Mouse (Mus musculus): ENCODE data around the gene Myo16. TPM values are rescaled to one million over a fixed set of nuclear protein-coding genes. Genes with fewer than 3 reads are reported as not detected.

Gene Myo16
- polyA plus RNA-seq, 1 experiment = 0.66 TPM

DNA sequence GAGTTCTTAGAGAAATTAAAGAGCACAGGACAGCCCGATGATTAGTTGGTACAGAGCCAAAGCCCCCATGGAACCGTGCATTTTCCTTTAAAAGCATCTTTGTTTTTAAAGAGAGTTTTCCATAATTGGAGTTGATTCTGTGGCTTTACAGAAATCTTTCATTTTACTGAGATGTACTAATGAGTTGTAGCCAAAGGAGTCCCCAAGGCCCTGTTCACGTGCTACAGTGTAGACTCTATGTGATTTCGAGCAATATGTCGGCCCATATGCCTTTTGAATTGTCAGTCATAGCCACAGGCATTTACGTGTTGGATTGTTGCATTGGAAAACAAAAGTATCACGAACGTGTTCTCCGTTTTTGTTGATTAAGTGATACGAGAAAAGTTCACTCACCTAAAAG lies 325.3 kb downstream of the Myo16 start:
- TF ChIP-seq POLR2A (IDR thresholded peaks at IDR 0.05; ENCODE audit: control insufficient read depth, extremely low read depth, insufficient read depth, low read length, poor library complexity) = no peak
- no peak for TF ChIP-seq CTCF (IDR thresholded peaks at IDR 0.05; ENCODE audit: borderline replicate concordance, control insufficient read depth, extremely low read depth, insufficient read depth, low read length, poor library complexity)
- H3K4me1 ChIP-seq (replicated peaks; ENCODE audit: control insufficient read depth, insufficient read depth, low read length) = no peaks in the 10 kb centered on the region
- no peak overlapping the region for H3K4me3 ChIP-seq (ENCODE audit: control insufficient read depth, insufficient read depth, low read length)
- DNase-seq = no peak
- H3K27ac ChIP-seq (ENCODE audit: control insufficient read depth, insufficient read depth, low read length) = no peak overlapping the region
- H3K27me3 ChIP-seq (ENCODE audit: control insufficient read depth, insufficient read depth, low read length) = no peaks in the 10 kb centered on the region
- no peaks in the 10 kb centered on the region for H3K36me3 ChIP-seq (ENCODE audit: control insufficient read depth, insufficient read depth, low read length)
- WGBS = 94% methylated on average over 10 of the region's 10 CpGs

DNA sequence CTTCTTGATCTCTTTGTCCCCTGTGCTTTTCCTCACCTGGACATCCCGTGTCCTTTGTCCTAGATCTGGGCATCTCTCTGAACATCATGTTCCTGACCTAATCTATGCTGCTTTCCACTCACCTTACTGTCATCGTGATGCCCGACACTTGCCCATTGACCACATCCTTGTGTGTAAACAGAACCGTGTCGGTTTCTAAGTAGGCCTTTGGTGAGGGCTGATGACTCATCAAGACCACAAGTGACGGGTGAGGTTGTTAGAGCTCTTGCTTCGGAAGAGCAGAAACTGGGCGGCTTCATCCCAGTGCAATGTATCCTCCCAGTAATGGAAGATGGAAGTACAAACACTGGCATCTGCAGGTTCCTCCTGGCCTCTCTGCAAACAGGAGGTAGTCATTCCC lies 327.1 kb downstream of the Myo16 start:
- H3K27me3 ChIP-seq (ENCODE audit: control insufficient read depth, insufficient read depth, low read length) = no peaks in the 10 kb centered on the region
- H3K36me3 ChIP-seq (ENCODE audit: control insufficient read depth, insufficient read depth, low read length) = no peaks in the 10 kb centered on the region
- no peak for DNase-seq
- H3K4me1 ChIP-seq (replicated peaks; ENCODE audit: control insufficient read depth, insufficient read depth, low read length) = no peaks in the 10 kb centered on the region
- H3K27ac ChIP-seq (ENCODE audit: control insufficient read depth, insufficient read depth, low read length) = no peak overlapping the region
- H3K4me3 ChIP-seq (ENCODE audit: control insufficient read depth, insufficient read depth, low read length) = no peak overlapping the region
- no peak for TF ChIP-seq POLR2A (IDR thresholded peaks at IDR 0.05; ENCODE audit: control insufficient read depth, extremely low read depth, insufficient read depth, low read length, poor library complexity)
- TF ChIP-seq CTCF (IDR thresholded peaks at IDR 0.05; ENCODE audit: borderline replicate concordance, control insufficient read depth, extremely low read depth, insufficient read depth, low read length, poor library complexity) = no peak
- WGBS = 21% methylated on average over 8 of the region's 8 CpGs

DNA sequence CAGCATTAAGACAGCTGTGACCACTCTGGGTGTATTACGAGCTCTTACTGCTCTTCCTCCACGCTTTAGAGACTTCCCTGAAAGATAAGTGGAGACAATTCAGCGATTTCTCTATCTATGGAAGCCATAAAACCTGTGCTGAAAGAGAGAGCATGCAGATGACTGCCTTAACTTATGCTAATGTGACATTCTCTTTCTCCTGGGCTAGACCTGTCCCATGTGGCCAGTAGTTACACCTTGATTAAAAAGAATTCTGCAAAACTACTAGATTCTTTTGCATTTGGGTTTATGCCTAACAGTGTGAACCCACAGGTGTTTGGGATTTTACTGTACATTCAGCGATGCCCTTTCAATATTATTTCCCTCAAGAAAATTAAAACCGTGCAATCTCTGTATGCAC lies 328.4 kb downstream of the Myo16 start:
- DNase-seq = no peak
- Histone ChIP-seq H3K27me3 (ENCODE audit: control insufficient read depth, insufficient read depth, low read length) (no peaks in the 10 kb centered on the region), H3K4me3 (ENCODE audit: control insufficient read depth, insufficient read depth, low read length) (no peak overlapping the region), H3K27ac (ENCODE audit: control insufficient read depth, insufficient read depth, low read length) (no peak overlapping the region), H3K36me3 (ENCODE audit: control insufficient read depth, insufficient read depth, low read length) (no peaks in the 10 kb centered on the region), H3K4me1 (replicated peaks; ENCODE audit: control insufficient read depth, insufficient read depth, low read length) (no peaks in the 10 kb centered on the region)
- WGBS = 91% methylated on average over 5 of the region's 5 CpGs
- no peak for TF ChIP-seq POLR2A (IDR thresholded peaks at IDR 0.05; ENCODE audit: control insufficient read depth, extremely low read depth, insufficient read depth, low read length, poor library complexity)
- TF ChIP-seq CTCF (IDR thresholded peaks at IDR 0.05; ENCODE audit: borderline replicate concordance, control insufficient read depth, extremely low read depth, insufficient read depth, low read length, poor library complexity) = no peak

DNA sequence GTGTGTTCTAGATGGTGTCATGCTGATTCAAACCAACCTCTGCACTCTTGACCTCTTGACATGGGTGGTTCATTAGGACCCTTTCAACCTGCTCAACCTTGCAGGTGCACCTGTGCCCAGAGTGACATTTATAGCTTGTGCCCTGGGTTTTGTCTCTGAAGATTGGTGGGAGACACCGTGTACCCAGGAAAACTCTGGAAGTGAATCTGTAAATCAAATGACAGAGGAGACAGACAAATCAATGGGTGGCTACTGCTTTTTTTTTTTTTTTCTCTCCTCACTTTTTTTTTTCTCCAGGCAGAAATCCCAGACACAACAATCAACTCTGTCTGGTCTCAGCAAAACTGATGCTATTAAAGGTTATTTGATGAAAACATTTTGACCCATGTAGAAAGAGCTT lies 329.2 kb downstream of the Myo16 start:
- DNase-seq = no peak
- H3K36me3 ChIP-seq (ENCODE audit: control insufficient read depth, insufficient read depth, low read length) = no peaks in the 10 kb centered on the region
- no peak for TF ChIP-seq POLR2A (IDR thresholded peaks at IDR 0.05; ENCODE audit: control insufficient read depth, extremely low read depth, insufficient read depth, low read length, poor library complexity)
- no peak for TF ChIP-seq CTCF (IDR thresholded peaks at IDR 0.05; ENCODE audit: borderline replicate concordance, control insufficient read depth, extremely low read depth, insufficient read depth, low read length, poor library complexity)
- H3K4me3 ChIP-seq (ENCODE audit: control insufficient read depth, insufficient read depth, low read length) = no peak overlapping the region
- no peaks in the 10 kb centered on the region for H3K4me1 ChIP-seq (replicated peaks; ENCODE audit: control insufficient read depth, insufficient read depth, low read length)
- H3K27me3 ChIP-seq (ENCODE audit: control insufficient read depth, insufficient read depth, low read length) = no peaks in the 10 kb centered on the region
- H3K27ac ChIP-seq (ENCODE audit: control insufficient read depth, insufficient read depth, low read length) = no peak overlapping the region
- 75% methylated on average over 1 of the region's 1 CpGs for WGBS

DNA sequence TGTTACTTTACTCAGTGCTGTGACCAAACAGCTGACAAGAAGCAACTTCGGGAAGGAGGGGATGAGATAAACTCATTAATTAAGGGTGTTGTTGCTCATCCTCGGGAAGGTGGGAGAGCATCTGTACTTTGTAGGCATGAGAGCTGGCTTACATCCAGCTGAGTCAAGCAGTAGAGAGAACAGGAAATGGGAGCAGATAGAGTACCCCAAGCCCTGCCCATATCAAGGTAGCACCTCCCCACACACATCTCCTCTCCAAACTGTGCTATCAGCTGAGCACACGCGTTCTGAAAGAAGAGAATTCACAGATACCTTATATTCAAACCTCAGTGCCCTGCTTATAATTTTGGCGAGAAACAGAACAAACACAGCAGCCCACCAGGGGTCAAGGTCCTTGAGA lies 330.1 kb downstream of the Myo16 start:
- WGBS = 59% methylated on average over 5 of the region's 5 CpGs
- no peaks in the 10 kb centered on the region for H3K36me3 ChIP-seq (ENCODE audit: control insufficient read depth, insufficient read depth, low read length)
- no peak overlapping the region for H3K4me3 ChIP-seq (ENCODE audit: control insufficient read depth, insufficient read depth, low read length)
- no peaks in the 10 kb centered on the region for H3K27me3 ChIP-seq (ENCODE audit: control insufficient read depth, insufficient read depth, low read length)
- no peak for DNase-seq
- TF ChIP-seq POLR2A (IDR thresholded peaks at IDR 0.05; ENCODE audit: control insufficient read depth, extremely low read depth, insufficient read depth, low read length, poor library complexity) (no peak), CTCF (IDR thresholded peaks at IDR 0.05; ENCODE audit: borderline replicate concordance, control insufficient read depth, extremely low read depth, insufficient read depth, low read length, poor library complexity) (no peak)
- no peak overlapping the region for H3K27ac ChIP-seq (ENCODE audit: control insufficient read depth, insufficient read depth, low read length)
- no peaks in the 10 kb centered on the region for H3K4me1 ChIP-seq (replicated peaks; ENCODE audit: control insufficient read depth, insufficient read depth, low read length)

DNA sequence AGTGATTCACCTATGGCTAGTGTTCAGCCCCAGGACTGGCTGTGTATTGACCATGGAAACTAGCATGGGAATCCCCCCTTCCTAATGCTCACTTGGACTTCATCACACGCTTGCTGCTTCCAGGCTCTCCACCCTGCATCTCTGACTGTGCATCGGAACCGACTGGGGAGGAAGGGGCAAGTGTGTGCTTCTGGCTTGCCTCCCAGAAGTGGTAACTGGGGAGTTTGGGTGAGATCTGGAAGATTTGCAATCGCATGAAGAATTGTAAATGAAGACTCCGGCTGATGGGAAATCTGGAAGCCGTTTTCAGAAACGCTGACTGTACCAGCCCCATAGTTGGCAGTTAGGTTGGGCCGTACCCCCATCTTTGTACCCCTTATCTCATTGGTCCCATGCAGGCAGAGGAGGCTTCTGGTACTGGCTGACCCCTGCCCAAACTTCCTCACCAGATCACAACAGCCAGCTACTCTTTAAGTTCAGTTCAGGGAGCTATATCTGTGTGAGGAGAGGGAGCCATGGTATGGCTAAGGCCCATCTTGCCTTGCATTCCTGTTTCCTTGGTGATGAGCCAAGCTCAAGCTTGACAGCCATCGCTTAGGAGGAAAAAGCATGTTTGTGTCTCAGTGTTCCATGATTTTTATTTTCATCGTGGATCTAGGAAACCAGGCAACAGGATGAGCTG lies 336.2 kb downstream of the Myo16 start:
- Histone ChIP-seq H3K4me1 (replicated peaks; ENCODE audit: control insufficient read depth, insufficient read depth, low read length) (no peaks in the 10 kb centered on the region), H3K27ac (ENCODE audit: control insufficient read depth, insufficient read depth, low read length) (no peak overlapping the region), H3K27me3 (ENCODE audit: control insufficient read depth, insufficient read depth, low read length) (no peaks in the 10 kb centered on the region), H3K36me3 (ENCODE audit: control insufficient read depth, insufficient read depth, low read length) (no peaks in the 10 kb centered on the region), H3K4me3 (ENCODE audit: control insufficient read depth, insufficient read depth, low read length) (no peak overlapping the region)
- TF ChIP-seq CTCF (IDR thresholded peaks at IDR 0.05; ENCODE audit: borderline replicate concordance, control insufficient read depth, extremely low read depth, insufficient read depth, low read length, poor library complexity) (no peak), POLR2A (IDR thresholded peaks at IDR 0.05; ENCODE audit: control insufficient read depth, extremely low read depth, insufficient read depth, low read length, poor library complexity) (no peak)
- no peak for DNase-seq
- 91% methylated on average over 10 of the region's 10 CpGs for WGBS

DNA sequence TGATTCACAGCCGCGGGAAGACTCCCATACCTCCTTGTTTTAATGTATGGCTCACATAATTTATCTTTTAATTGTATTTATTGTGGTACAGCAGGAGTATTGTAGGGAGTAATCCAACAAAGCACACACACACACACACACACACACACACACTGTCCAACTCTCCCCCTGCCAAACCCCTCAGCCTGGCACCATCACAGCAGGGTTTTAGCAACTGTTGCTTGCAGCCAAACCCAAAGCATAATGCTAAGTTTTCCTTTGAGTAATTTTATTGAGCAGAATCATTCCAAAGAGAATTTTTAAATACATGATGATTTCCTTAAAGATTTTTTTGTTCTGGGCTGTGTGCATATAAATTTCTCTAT lies 336.7 kb downstream of the Myo16 start:
- WGBS = 92% methylated on average over 2 of the region's 2 CpGs
- Histone ChIP-seq H3K36me3 (ENCODE audit: control insufficient read depth, insufficient read depth, low read length) (no peaks in the 10 kb centered on the region), H3K27me3 (ENCODE audit: control insufficient read depth, insufficient read depth, low read length) (no peaks in the 10 kb centered on the region), H3K4me3 (ENCODE audit: control insufficient read depth, insufficient read depth, low read length) (no peak overlapping the region), H3K4me1 (replicated peaks; ENCODE audit: control insufficient read depth, insufficient read depth, low read length) (no peaks in the 10 kb centered on the region), H3K27ac (ENCODE audit: control insufficient read depth, insufficient read depth, low read length) (no peak overlapping the region)
- no peak for DNase-seq
- no peak for TF ChIP-seq POLR2A (IDR thresholded peaks at IDR 0.05; ENCODE audit: control insufficient read depth, extremely low read depth, insufficient read depth, low read length, poor library complexity)
- TF ChIP-seq CTCF (IDR thresholded peaks at IDR 0.05; ENCODE audit: borderline replicate concordance, control insufficient read depth, extremely low read depth, insufficient read depth, low read length, poor library complexity) = no peak

All from thymus, adult 2 months (tissue).